Mouse (Mus musculus): ENCODE results near the gene Vmn1r229.

Vmn1r229 gene

DNA sequence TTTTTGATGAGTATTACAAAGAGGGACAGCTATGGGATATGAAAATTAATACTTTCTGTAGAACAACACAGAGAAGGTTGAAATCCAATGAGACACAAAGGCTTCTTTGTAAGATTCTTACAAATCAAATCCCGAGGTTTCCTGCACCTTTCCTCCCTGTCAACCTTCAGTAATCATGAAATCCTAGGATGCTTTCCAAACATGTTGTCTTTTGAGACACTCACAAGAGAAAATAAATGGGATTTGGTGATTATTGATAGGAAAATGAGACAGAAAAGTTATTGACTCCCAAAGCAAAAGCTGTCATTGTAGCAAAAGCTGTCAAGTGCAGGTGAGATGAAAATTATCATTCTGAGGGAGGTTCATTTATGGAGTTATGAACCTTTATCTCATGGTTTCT is at the start of gene Vmn1r229:
Gene Vmn1r229, plus strand, starts transcription at position 301 of the 400 bp plus-strand sequence.
- DNase-seq (ENCODE audit: low spot score in 2 of 2), result no peak

DNA sequence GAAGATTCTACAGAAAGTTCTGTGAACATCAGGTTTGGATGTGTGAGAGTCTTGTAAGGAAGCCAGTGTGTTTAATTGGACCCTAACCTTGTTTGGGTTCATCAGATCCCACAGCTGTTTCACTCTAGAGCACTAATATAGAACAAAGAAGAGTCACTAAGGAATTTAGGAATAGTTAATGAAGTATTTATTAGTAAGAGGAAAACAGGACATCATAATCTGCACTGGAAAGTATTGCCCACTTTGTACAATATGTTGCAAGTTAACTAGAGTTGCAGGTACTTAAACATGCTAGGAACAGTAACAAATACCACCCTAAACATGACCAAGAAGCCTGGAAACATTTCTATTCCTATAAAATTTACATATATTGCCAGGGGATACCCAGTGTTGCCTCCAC is 25.3 kb upstream of the Vmn1r229 start, which contains the start of gene Vmn1r228:
Gene Vmn1r228, minus strand, starts transcription at position 101 of the 400 bp plus-strand sequence.
- DNase-seq (ENCODE audit: low spot score in 2 of 2), result no peak

DNA sequence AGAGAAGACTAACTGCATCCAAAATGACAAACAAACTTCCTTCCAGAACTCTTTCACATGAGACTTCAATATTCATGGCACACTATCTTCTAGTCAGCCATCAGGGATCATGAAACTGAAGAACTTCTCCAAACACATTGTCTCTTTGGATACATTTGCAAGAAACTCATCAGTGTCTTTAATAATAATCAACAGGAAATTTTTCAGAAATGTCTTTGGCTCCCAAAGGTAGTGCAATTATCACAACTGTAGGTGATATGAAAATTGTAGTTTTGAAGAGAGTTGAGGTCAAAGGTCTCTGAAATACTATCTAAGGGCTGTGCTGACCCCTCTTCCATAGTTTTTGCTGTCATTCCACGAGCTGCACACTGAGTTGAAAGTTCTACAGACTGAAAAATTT is 28.8 kb downstream of the Vmn1r229 start, which contains the start of gene Vmn1r230:
Gene Vmn1r230, plus strand, starts transcription at position 301 of the 400 bp plus-strand sequence.
- DNase-seq (ENCODE audit: low spot score in 2 of 2), result no peak

Data from spleen, postnatal 4 days (tissue).